Mouse (Mus musculus) kidney, adult 2 months (tissue): ENCODE measurements at regions not wholly inside any gene's neighbourhood (a gene's known extent, or its start where the extent isn't known, plus 50 kb on each side); places are given as distances from the start of the nearest gene placed in this dataset.

Experiments used
- DNase-seq: peaks from one replicate; pipeline ENCODE4 v3.0.0; 2021
- H3K27ac ChIP-seq: fragments of 200-500 bp; 2 replicates; pipeline ENCODE4 v1.5.1; 2012; ENCODE audit warnings: low read depth, low read length, control low read depth, inconsistent platforms; ENCODE audit not compliant: insufficient read depth
- H3K27me3 ChIP-seq: fragments of 200-500 bp; replicated peaks from 2 replicates; pipeline ENCODE4 v1.6.1; 2012; ENCODE audit warnings: mild to moderate bottlenecking, moderate library complexity, low read length, inconsistent platforms; ENCODE audit not compliant: control insufficient read depth, insufficient read depth
- H3K36me3 ChIP-seq: fragments of 200-500 bp; 2 replicates; pipeline ENCODE4 v1.6.1; 2012; ENCODE audit warnings: mild to moderate bottlenecking, moderate library complexity, low read length, inconsistent platforms; ENCODE audit not compliant: control insufficient read depth, insufficient read depth
- H3K4me1 ChIP-seq: fragments of 200-500 bp; 2 replicates; pipeline ENCODE4 v1.6.1; 2011; ENCODE audit warnings: low read length; ENCODE audit not compliant: control insufficient read depth, insufficient read depth
- H3K4me3 ChIP-seq: fragments of 200-500 bp; 2 replicates; pipeline ENCODE4 v1.5.1; 2011; ENCODE audit warnings: mild to moderate bottlenecking, low read depth, low read length, control low read depth; ENCODE audit not compliant: insufficient read depth
- CTCF ChIP-seq: fragments of 200-500 bp; conservative IDR thresholded peaks from 2 replicates; pipeline ENCODE4 v1.5.1; 2011; ENCODE audit warnings: low read depth, mild to moderate bottlenecking, control low read depth, low read length, moderate library complexity, mixed read lengths; ENCODE audit not compliant: insufficient read depth, insufficient read length
- POLR2A ChIP-seq: fragments of 200-500 bp; IDR thresholded peaks from one replicate; pipeline ENCODE4 v1.6.1; 2011; ENCODE audit warnings: low read depth, low read length, control low read depth
- WGBS: fragments of 180-500 bp; shearing (Covaris S2); methylation state at CpG from one replicate; pipeline ENCODE4 v1.1.7; 2018; 5-methylcytosine and 5-hydroxymethylcytosine counted together

GRCm38 (mm10) chr11:38224300-38224699 lies 988.5 kb upstream of the Tenm2 start:
- H3K27me3 ChIP-seq, result no peaks in the 10 kb centered on the region
- H3K4me3 ChIP-seq, result no peak overlapping the region
- H3K36me3 ChIP-seq, result no peaks in the 10 kb centered on the region
- no peak overlapping the region for H3K27ac ChIP-seq
- no peaks in the 10 kb centered on the region for H3K4me1 ChIP-seq
- TF ChIP-seq CTCF, result no peak
- no peak for TF ChIP-seq POLR2A
- WGBS, result 59% methylated on average over 3 of the region's 3 CpGs
- DNase-seq, result no peak

DNA sequence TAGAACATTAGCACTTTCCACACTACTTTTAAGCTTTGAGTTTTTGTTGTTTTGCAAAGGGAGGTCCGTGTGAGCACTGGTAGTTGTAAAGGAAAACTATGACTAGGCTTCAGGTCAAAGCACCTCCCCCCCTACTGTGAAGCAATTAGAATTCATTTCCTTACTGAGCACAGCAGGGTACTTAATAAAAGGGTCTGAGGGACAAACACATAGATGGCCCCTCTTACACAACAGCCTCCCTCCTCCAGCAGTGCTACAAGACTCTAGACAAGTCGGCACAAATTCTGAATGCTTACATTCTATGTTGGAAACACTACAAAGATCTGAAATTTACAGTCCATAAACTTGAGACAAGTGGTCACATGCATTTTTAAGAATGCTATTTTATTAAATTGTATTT lies 967.6 kb upstream of the Tenm2 start:
- WGBS, result 28% methylated on average over 2 of the region's 2 CpGs
- Histone ChIP-seq H3K27me3 (no peaks in the 10 kb centered on the region), H3K27ac (no peak overlapping the region), H3K4me3 (no peak overlapping the region), H3K4me1 (no peaks in the 10 kb centered on the region), H3K36me3 (no peaks in the 10 kb centered on the region)
- DNase-seq, result no peak
- no peak for TF ChIP-seq CTCF
- no peak for TF ChIP-seq POLR2A

DNA sequence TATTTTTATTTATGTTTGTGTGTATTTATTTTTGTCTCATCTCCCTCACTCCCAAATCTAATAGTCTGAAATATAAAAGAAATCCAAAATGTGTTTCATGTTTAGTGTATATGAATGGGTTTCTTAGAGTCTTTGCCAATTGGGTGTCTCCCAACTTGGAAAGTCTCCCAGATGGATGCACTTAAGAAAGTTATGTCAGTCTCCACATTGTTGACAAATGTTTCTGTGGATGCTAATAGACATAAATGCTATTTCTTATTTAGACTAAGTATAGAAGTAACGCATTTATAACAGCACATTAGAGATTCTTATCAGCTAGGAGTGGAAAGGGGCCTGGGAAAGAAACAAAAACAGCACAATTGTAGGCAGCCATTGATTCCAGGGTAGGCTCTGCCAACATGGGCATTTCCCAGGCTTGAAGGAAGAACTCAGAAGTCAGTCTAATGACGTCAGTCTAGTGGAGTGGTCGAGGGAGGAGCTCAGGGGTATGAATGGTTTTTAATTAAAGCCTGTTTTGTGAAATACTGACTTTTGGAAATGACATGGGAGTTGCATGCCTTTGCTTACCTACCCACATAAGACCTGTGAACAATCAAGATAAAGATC lies 965.5 kb upstream of the Tenm2 start:
- Histone ChIP-seq H3K27me3 (no peaks in the 10 kb centered on the region), H3K36me3 (no peaks in the 10 kb centered on the region), H3K4me3 (no peak overlapping the region), H3K27ac (no peak overlapping the region), H3K4me1 (no peaks in the 10 kb centered on the region)
- WGBS, result 49% methylated on average over 3 of the region's 3 CpGs
- DNase-seq, result no peak
- TF ChIP-seq CTCF (no peak), POLR2A (no peak)

DNA sequence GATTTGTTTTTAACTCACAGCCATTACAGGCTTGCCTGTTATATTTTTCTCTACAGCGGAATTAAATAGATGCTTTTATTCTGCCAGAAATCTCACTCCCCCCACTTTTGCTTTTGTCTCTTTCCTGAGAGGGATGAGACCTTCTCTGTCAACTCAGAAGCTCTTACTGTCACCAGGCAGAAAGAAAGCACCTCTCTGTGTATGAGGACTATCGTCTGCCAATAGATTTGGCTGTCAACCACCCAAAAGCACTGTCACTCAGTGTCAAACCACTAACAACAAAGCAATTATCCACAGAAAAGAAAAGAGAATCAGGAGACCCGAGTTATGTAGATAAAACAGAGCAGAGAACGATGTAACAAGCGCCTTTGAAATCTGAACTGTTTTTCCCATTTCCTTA lies 958.0 kb upstream of the Tenm2 start:
- H3K4me1 ChIP-seq, result no peaks in the 10 kb centered on the region
- TF ChIP-seq CTCF (no peak), POLR2A (no peak)
- no peak overlapping the region for H3K27ac ChIP-seq
- DNase-seq, result no peak
- no peak overlapping the region for H3K4me3 ChIP-seq
- H3K27me3 ChIP-seq, result no peaks in the 10 kb centered on the region
- H3K36me3 ChIP-seq, result no peaks in the 10 kb centered on the region
- WGBS, result 61% methylated on average over 5 of the region's 5 CpGs

- H3K36me3 ChIP-seq, result no peaks in the 10 kb centered on the region
- 77% methylated on average over 2 of the region's 2 CpGs for WGBS
- no peaks in the 10 kb centered on the region for H3K4me1 ChIP-seq
- H3K4me3 ChIP-seq, result no peak overlapping the region
- DNase-seq, result no peak
- no peak for TF ChIP-seq CTCF
- H3K27ac ChIP-seq, result no peak overlapping the region
- no peaks in the 10 kb centered on the region for H3K27me3 ChIP-seq
Observed at GRCm38 (mm10) chr11:38191895-38192547, 956.3 kb upstream of the Tenm2 start.

DNA sequence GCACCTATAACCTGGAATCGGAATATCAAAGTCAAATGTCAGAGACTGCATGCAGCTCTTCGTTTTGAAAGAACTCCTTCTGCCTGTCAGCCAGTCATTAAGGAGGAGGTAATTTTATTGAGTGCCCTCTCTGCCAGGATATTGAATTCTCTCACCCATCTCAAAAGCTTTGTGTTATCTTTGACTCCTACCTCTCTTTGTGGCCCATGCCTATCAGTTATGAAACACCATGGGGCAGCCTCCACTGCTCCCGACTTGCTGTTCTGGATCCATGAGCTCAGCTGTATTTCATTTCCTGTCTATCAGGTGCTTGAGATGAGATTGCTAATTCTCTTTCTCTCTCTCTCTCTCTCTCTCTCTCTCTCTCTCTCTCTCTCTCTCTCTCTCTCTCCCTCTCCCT lies 955.7 kb upstream of the Tenm2 start:
- no peaks in the 10 kb centered on the region for H3K36me3 ChIP-seq
- H3K4me3 ChIP-seq, result no peak overlapping the region
- H3K27me3 ChIP-seq, result no peaks in the 10 kb centered on the region
- H3K4me1 ChIP-seq, result no peaks in the 10 kb centered on the region
- TF ChIP-seq POLR2A (no peak), CTCF (no peak)
- DNase-seq, result no peak
- H3K27ac ChIP-seq, result no peak overlapping the region
- 37% methylated on average over 3 of the region's 3 CpGs for WGBS

DNA sequence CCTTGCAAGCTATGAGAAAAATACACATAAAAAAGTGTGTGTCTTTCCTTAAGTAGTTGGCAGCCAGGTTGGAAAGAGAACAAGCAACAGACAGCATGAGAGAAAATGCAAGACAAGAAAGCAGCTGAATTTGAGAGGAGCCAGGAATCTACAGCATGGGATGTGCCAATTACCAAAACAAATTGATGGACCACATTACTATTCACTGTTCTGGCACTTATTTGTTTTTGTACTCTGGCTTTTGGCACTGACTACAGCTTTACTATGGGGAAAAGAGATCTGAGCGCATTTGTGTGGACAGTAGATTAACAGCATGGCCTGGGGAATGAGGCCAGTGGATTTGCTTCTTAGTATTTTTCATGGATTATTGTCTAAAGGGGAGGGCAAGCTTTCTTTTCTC lies 935.0 kb upstream of the Tenm2 start:
- H3K4me3 ChIP-seq, result no peak overlapping the region
- no peaks in the 10 kb centered on the region for H3K4me1 ChIP-seq
- H3K27ac ChIP-seq, result no peak overlapping the region
- TF ChIP-seq CTCF (no peak), POLR2A (no peak)
- 63% methylated on average over 1 of the region's 1 CpGs for WGBS
- no peak for DNase-seq
- H3K27me3 ChIP-seq, result no peaks in the 10 kb centered on the region
- H3K36me3 ChIP-seq, result no peaks in the 10 kb centered on the region
